Mouse (Mus musculus) embryonic fibroblast, embryonic 13.5 days (primary cell): ENCODE data around the gene Pfkfb4.

Source experiments
- CTCF ChIP-seq: IDR thresholded peaks from 2 replicates; pipeline ENCODE4 v1.5.1; 2011; ENCODE audit warnings: mild to moderate bottlenecking, control low read depth, low read length, moderate library complexity, borderline replicate concordance; ENCODE audit not compliant: insufficient read depth
- POLR2A ChIP-seq: IDR thresholded peaks from 2 replicates; pipeline ENCODE4 v1.6.1; 2011; ENCODE audit warnings: low read depth, mild to moderate bottlenecking, control low read depth, low read length, moderate library complexity

GRCm38 (mm10) chr9:109008081-109008480 is 16.5 kb downstream of the Pfkfb4 start:
- TF ChIP-seq CTCF (no peak), POLR2A (no peak)
